Comparison of ENCODE assay signal across 1 mouse cellular context in the genomic region with DNA sequence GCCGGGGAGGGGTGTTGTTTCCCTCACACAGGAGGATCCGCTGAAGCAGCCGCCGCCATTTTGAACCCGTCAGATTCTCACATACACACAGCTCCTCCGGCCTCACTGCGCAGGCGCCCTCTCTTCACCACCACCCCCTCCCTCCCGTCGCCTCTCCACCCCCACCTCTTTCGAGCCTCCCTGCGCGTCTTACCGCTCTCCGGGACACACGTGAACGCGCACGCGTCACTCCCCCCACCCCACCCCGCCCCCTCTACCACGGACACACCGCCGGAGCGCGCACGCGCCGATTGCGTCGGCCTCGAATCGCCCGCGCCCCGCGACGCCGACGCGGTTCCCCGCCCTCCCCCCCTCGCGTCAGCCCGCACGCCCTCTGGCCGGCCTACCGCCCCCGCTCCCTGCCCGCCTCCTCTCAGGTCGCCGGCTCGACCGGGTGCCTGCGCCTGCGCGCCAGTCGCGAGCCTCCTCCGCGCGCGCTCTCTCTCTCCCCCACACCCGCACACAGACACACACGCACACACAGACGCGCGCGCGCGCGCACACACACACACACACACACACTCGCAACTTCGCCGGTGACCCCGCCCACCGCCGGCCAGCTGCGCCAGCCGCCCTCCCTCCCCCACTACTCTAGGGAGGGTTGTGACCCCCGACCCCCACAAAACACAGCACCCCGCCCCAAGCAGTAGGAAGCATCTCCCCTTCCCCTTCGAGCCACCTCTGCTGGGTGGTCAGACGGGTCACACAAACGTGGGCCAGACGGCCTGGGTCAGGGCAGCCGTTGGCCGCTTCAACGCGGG.
A peak's percentile ranks its signal among the peaks of the same experiment; 100 is the strongest.
TF ChIP-seq lines count a peak whose summit lies in the region.

No protein-coding gene starts in this region.

TF ChIP-seq in CH12.LX, 34 proteins besides CTCF, POLR2A, EP300 and RAD21:
- TF ChIP-seq PAX5 (IDR thresholded peaks at IDR 0.05; ENCODE audit: low read length) (no peak), KAT2A (IDR thresholded peaks at IDR 0.05; ENCODE audit: insufficient replicate concordance, low read length) (no peak), GABPA (IDR thresholded peaks at IDR 0.05; ENCODE audit: insufficient replicate concordance, low read depth, low read length) (no peak), HCFC1 (IDR thresholded peaks at IDR 0.05; ENCODE audit: low read depth, low read length) (peak; percentile 52), MAZ (IDR thresholded peaks at IDR 0.05; ENCODE audit: low read depth, low read length) (peak; percentile 98), CHD2 (IDR thresholded peaks at IDR 0.05; ENCODE audit: low read length) (peak; percentile 43; the same call in 1 of the 2 replicates), TCF12 (IDR thresholded peaks at IDR 0.05; ENCODE audit: low read depth, low read length) (peak; percentile 46; the same call in 1 of the 2 replicates), E2F4 (IDR thresholded peaks at IDR 0.05; ENCODE audit: insufficient replicate concordance, low read depth, low read length) (no peak), POLR2AphosphoS2 (IDR thresholded peaks at IDR 0.05; ENCODE audit: low read depth, low read length) (no peak), SMC3 (IDR thresholded peaks at IDR 0.05; ENCODE audit: low read depth, low read length) (no peak), SIN3A (IDR thresholded peaks at IDR 0.05; ENCODE audit: low read length) (peak; percentile 71; the same call in 1 of the 2 replicates), TBP (conservative IDR thresholded peaks at IDR 0.05; ENCODE audit: low read depth, low read length) (0 out of 2 replicates have a peak, but pooled peaks have one; percentile 63), ETS1 (conservative IDR thresholded peaks at IDR 0.05; ENCODE audit: low read depth, low read length) (no peak), NRF1 (IDR thresholded peaks at IDR 0.05; ENCODE audit: low read depth, low read length) (peak; percentile 81), ZKSCAN1 (IDR thresholded peaks at IDR 0.05; ENCODE audit: borderline replicate concordance, low read depth, low read length) (no peak), BHLHE40 (IDR thresholded peaks at IDR 0.05; ENCODE audit: low read depth, low read length) (peak; percentile 76)
